Mouse (Mus musculus): ENCODE results near the gene Abcg5. TPM values are rescaled to one million over a fixed set of nuclear protein-coding genes. Genes with fewer than 3 reads are reported as not detected.

Abcg5 gene
- polyA plus RNA-seq, 1 experiment from 2014 or later = 1.2 TPM

GRCm38 (mm10) chr17:84646477-84646876 lies 36.3 kb downstream of the Abcg5 start:
- no peaks in the 10 kb centered on the region for H3K9me3 ChIP-seq (ENCODE audit: control insufficient read depth, low read length)
- no peak overlapping the region for H3K4me2 ChIP-seq (ENCODE audit: low read length)
- DNase-seq = no peak
- 0 out of 2 replicates have a peak, but pooled peaks cover 5% of the 10 kb centered on the region for H3K36me3 ChIP-seq (ENCODE audit: control insufficient read depth, insufficient read depth, low read length)
- no peaks in the 10 kb centered on the region for H3K4me1 ChIP-seq (ENCODE audit: control insufficient read depth, insufficient read depth, low read length)
- no peaks in the 10 kb centered on the region for H3K27me3 ChIP-seq (ENCODE audit: control insufficient read depth, insufficient read depth, low read length)
- WGBS = 77% methylated on average over 2 of the region's 2 CpGs
- no peak overlapping the region for H3K27ac ChIP-seq (replicated peaks; ENCODE audit: low read depth, low read length)
- ATAC-seq (ENCODE audit: low FRiP score, low TSS enrichment) = no peak
- H3K4me3 ChIP-seq (replicated peaks; ENCODE audit: low read depth, low read length) = no peak overlapping the region
- H3K9ac ChIP-seq (replicated peaks; ENCODE audit: low read length) = no peak overlapping the region

DNA sequence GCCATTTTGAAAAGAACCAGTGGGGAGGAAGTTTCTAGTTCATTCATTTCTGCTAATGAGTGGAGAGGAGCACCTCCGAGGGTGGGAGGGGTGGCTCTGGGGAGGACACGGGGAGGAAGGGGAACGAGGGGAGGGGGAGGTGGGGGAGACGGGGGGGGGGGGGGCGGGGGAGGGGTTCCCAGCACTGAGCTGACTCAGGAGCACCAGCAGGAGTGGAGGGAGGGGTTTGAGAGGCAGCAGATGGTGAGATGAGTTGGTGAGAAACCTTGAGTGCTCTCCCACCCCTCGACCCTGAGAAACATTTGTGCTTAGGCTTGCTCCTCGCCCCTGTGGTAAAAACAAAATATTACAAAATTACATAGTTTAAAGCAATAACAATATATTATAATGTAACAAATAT lies 36.9 kb downstream of the Abcg5 start:
- H3K9me3 ChIP-seq (ENCODE audit: control insufficient read depth, low read length) = no peaks in the 10 kb centered on the region
- no peak overlapping the region for H3K4me3 ChIP-seq (replicated peaks; ENCODE audit: low read depth, low read length)
- H3K36me3 ChIP-seq (ENCODE audit: control insufficient read depth, insufficient read depth, low read length) = 0 out of 2 replicates have a peak, but pooled peaks cover 5% of the 10 kb centered on the region
- WGBS = 54% methylated on average over 3 of the region's 7 CpGs
- H3K27me3 ChIP-seq (ENCODE audit: control insufficient read depth, insufficient read depth, low read length) = no peaks in the 10 kb centered on the region
- no peak overlapping the region for H3K27ac ChIP-seq (replicated peaks; ENCODE audit: low read depth, low read length)
- no peak overlapping the region for H3K9ac ChIP-seq (replicated peaks; ENCODE audit: low read length)
- no peaks in the 10 kb centered on the region for H3K4me1 ChIP-seq (ENCODE audit: control insufficient read depth, insufficient read depth, low read length)
- H3K4me2 ChIP-seq (ENCODE audit: low read length) = no peak overlapping the region
- no peak for DNase-seq
- no peak for ATAC-seq (ENCODE audit: low FRiP score, low TSS enrichment)

- Histone ChIP-seq H3K4me1 (ENCODE audit: control insufficient read depth, insufficient read depth, low read length) (no peaks in the 10 kb centered on the region), H3K36me3 (ENCODE audit: control insufficient read depth, insufficient read depth, low read length) (0 out of 2 replicates have a peak, but pooled peaks cover 5% of the 10 kb centered on the region), H3K4me2 (ENCODE audit: low read length) (no peak overlapping the region), H3K27ac (replicated peaks; ENCODE audit: low read depth, low read length) (no peak overlapping the region; the same call in 1 of the 2 replicates), H3K4me3 (replicated peaks; ENCODE audit: low read depth, low read length) (no peak overlapping the region), H3K9ac (replicated peaks; ENCODE audit: low read length) (no peak overlapping the region), H3K9me3 (ENCODE audit: control insufficient read depth, low read length) (no peaks in the 10 kb centered on the region), H3K27me3 (ENCODE audit: control insufficient read depth, insufficient read depth, low read length) (no peaks in the 10 kb centered on the region)
- no peak for ATAC-seq (ENCODE audit: low FRiP score, low TSS enrichment)
- WGBS = 42% methylated on average over 9 of the region's 9 CpGs
- no peak for DNase-seq
Observed at GRCm38 (mm10) chr17:84645119-84645518, 37.7 kb downstream of the Abcg5 start.

DNA sequence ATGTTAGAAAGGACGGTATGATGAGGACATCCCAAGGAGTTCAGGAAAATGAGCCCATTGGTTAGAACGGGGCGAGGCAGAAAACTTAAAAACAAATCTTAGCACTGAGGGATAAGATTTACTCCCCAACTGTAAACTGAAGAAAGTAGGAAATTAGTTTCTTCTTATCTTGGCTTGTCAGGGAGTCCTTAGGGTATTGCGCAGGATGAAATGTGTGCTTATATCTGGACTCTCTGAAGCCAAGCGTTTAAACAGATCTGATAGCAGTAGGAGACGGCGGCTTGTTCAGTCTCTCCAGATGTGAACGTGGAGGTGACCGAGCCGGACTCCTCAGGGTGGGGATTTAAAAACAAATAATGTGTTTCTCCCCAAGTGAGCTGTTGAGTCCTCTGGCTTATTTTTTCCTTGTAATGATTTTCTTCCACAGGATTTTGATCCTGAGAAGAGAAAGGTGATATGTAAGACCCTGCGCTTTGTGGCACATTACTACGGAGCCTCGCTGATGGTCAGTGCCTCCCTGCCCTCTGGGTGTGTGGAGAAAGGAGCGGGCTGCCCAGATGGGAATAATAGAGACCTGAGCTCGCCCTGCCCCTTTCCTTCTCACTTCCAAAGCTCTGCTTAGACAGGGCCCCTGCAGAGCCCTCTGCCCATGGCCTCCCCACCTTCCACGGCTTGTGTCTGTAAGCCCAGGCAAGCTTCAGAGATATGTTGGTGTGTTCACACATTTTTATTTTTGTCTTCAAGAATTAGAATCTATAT lies 38.3 kb downstream of the Abcg5 start:
- no peak overlapping the region for H3K4me2 ChIP-seq (ENCODE audit: low read length)
- H3K4me3 ChIP-seq (replicated peaks; ENCODE audit: low read depth, low read length) = no peak overlapping the region
- ATAC-seq (ENCODE audit: low FRiP score, low TSS enrichment) = no peak
- no peaks in the 10 kb centered on the region for H3K27me3 ChIP-seq (ENCODE audit: control insufficient read depth, insufficient read depth, low read length)
- H3K9ac ChIP-seq (replicated peaks; ENCODE audit: low read length) = no peak overlapping the region
- 0 out of 2 replicates have a peak, but pooled peaks cover 4% of the 10 kb centered on the region for H3K36me3 ChIP-seq (ENCODE audit: control insufficient read depth, insufficient read depth, low read length)
- H3K4me1 ChIP-seq (ENCODE audit: control insufficient read depth, insufficient read depth, low read length) = no peaks in the 10 kb centered on the region
- peak overlapping the region; percentile 52; the same call in 1 of the 2 replicates for H3K27ac ChIP-seq (replicated peaks; ENCODE audit: low read depth, low read length)
- peak; percentile 19 for DNase-seq
- 50% methylated on average over 16 of the region's 16 CpGs for WGBS
- H3K9me3 ChIP-seq (ENCODE audit: control insufficient read depth, low read length) = no peaks in the 10 kb centered on the region

- H3K4me1 ChIP-seq (ENCODE audit: control insufficient read depth, insufficient read depth, low read length) = no peaks in the 10 kb centered on the region
- no peak overlapping the region for H3K4me3 ChIP-seq (replicated peaks; ENCODE audit: low read depth, low read length)
- no peak overlapping the region for H3K4me2 ChIP-seq (ENCODE audit: low read length)
- H3K27me3 ChIP-seq (ENCODE audit: control insufficient read depth, insufficient read depth, low read length) = no peaks in the 10 kb centered on the region
- no peak overlapping the region for H3K9ac ChIP-seq (replicated peaks; ENCODE audit: low read length)
- no peaks in the 10 kb centered on the region for H3K9me3 ChIP-seq (ENCODE audit: control insufficient read depth, low read length)
- H3K27ac ChIP-seq (replicated peaks; ENCODE audit: low read depth, low read length) = no peak overlapping the region
- H3K36me3 ChIP-seq (ENCODE audit: control insufficient read depth, insufficient read depth, low read length) = no peaks in the 10 kb centered on the region
- 92% methylated on average over 9 of the region's 9 CpGs for WGBS
- no peak for DNase-seq
- no peak for ATAC-seq (ENCODE audit: low FRiP score, low TSS enrichment)
Observed at GRCm38 (mm10) chr17:84642324-84642723, 40.5 kb downstream of the Abcg5 start.

GRCm38 (mm10) chr17:84641893-84642292 lies 40.9 kb downstream of the Abcg5 start:
- no peaks in the 10 kb centered on the region for H3K4me1 ChIP-seq (ENCODE audit: control insufficient read depth, insufficient read depth, low read length)
- no peak overlapping the region for H3K4me3 ChIP-seq (replicated peaks; ENCODE audit: low read depth, low read length)
- no peaks in the 10 kb centered on the region for H3K27me3 ChIP-seq (ENCODE audit: control insufficient read depth, insufficient read depth, low read length)
- no peaks in the 10 kb centered on the region for H3K36me3 ChIP-seq (ENCODE audit: control insufficient read depth, insufficient read depth, low read length)
- no peaks in the 10 kb centered on the region for H3K9me3 ChIP-seq (ENCODE audit: control insufficient read depth, low read length)
- DNase-seq = peak; percentile 50
- ATAC-seq (ENCODE audit: low FRiP score, low TSS enrichment) = no peak
- H3K9ac ChIP-seq (replicated peaks; ENCODE audit: low read length) = no peak overlapping the region
- no peak overlapping the region for H3K27ac ChIP-seq (replicated peaks; ENCODE audit: low read depth, low read length)
- H3K4me2 ChIP-seq (ENCODE audit: low read length) = no peak overlapping the region
- 33% methylated on average over 3 of the region's 3 CpGs for WGBS

DNA sequence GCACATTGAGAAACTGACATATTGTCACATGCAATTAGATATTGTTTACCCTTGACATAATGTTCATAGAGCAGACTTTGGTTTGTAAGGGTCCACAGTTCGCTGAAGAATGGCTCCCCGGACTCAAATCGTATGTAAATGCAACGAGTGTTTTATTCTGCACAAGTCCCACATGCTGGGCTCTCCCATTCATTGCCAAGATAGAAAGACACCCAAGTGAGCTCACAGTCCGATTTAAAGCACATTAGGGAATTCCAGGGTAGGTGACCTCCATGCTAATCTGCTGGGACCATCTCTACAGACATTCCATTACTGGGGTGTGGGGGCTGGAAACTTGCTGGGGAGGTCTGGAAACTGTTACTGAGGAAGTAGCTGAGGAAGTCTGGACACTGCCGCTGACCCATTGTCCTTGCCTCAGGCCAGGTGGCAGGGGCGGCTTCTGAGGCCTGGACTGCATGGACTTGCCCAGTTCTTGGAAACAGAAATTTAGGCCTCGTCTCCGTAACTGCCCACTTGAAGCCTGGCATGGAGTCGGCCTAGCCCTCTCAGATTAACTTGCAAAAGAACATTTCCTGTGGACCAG lies 42.9 kb downstream of the Abcg5 start:
- ATAC-seq (ENCODE audit: low FRiP score, low TSS enrichment) (no peak), DNase-seq (no peak)
- H3K4me2 ChIP-seq (ENCODE audit: low read length) = no peak overlapping the region
- no peaks in the 10 kb centered on the region for H3K4me1 ChIP-seq (ENCODE audit: control insufficient read depth, insufficient read depth, low read length)
- H3K36me3 ChIP-seq (ENCODE audit: control insufficient read depth, insufficient read depth, low read length) = no peaks in the 10 kb centered on the region
- H3K4me3 ChIP-seq (replicated peaks; ENCODE audit: low read depth, low read length) = no peak overlapping the region
- H3K9ac ChIP-seq (replicated peaks; ENCODE audit: low read length) = no peak overlapping the region
- no peak overlapping the region for H3K27ac ChIP-seq (replicated peaks; ENCODE audit: low read depth, low read length)
- WGBS = 60% methylated on average over 10 of the region's 10 CpGs
- no peaks in the 10 kb centered on the region for H3K27me3 ChIP-seq (ENCODE audit: control insufficient read depth, insufficient read depth, low read length)
- no peaks in the 10 kb centered on the region for H3K9me3 ChIP-seq (ENCODE audit: control insufficient read depth, low read length)

- ATAC-seq (ENCODE audit: low FRiP score, low TSS enrichment) (no peak), DNase-seq (no peak)
- Histone ChIP-seq H3K36me3 (ENCODE audit: control insufficient read depth, insufficient read depth, low read length) (no peaks in the 10 kb centered on the region), H3K4me3 (replicated peaks; ENCODE audit: low read depth, low read length) (no peak overlapping the region), H3K9me3 (ENCODE audit: control insufficient read depth, low read length) (no peaks in the 10 kb centered on the region), H3K27ac (replicated peaks; ENCODE audit: low read depth, low read length) (no peak overlapping the region), H3K9ac (replicated peaks; ENCODE audit: low read length) (no peak overlapping the region), H3K27me3 (ENCODE audit: control insufficient read depth, insufficient read depth, low read length) (no peaks in the 10 kb centered on the region), H3K4me2 (ENCODE audit: low read length) (no peak overlapping the region), H3K4me1 (ENCODE audit: control insufficient read depth, insufficient read depth, low read length) (no peaks in the 10 kb centered on the region)
- 95% methylated on average over 6 of the region's 6 CpGs for WGBS
Observed at GRCm38 (mm10) chr17:84637971-84638370, 44.8 kb downstream of the Abcg5 start.

DNA sequence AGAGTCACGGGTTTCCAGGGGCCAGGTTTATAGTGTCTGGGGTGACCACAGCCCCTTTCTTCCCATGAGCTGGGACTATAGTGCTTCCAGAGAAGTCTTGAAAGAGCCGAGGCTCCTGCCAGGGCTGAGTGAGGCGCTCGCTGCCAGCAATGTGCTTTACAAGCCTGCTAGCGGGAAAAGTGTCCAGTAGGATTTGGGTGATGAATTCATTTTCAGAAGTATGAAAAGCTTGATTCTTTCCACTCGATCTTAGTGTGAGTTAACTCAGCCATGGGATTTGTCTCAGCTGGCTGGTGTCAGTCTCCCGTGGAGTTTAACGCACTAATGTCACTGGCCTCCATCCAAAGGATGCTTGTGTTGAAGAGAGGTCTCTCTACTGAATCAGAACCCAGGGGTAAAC lies 46.5 kb downstream of the Abcg5 start:
- no peaks in the 10 kb centered on the region for H3K27me3 ChIP-seq (ENCODE audit: control insufficient read depth, insufficient read depth, low read length)
- peak; percentile 36 for DNase-seq
- H3K4me1 ChIP-seq (ENCODE audit: control insufficient read depth, insufficient read depth, low read length) = no peaks in the 10 kb centered on the region
- no peak overlapping the region for H3K4me2 ChIP-seq (ENCODE audit: low read length)
- no peaks in the 10 kb centered on the region for H3K9me3 ChIP-seq (ENCODE audit: control insufficient read depth, low read length)
- H3K4me3 ChIP-seq (replicated peaks; ENCODE audit: low read depth, low read length) = no peak overlapping the region
- no peak for ATAC-seq (ENCODE audit: low FRiP score, low TSS enrichment)
- no peaks in the 10 kb centered on the region; the same call in 1 of the 2 replicates for H3K36me3 ChIP-seq (ENCODE audit: control insufficient read depth, insufficient read depth, low read length)
- H3K27ac ChIP-seq (replicated peaks; ENCODE audit: low read depth, low read length) = no peak overlapping the region
- no peak overlapping the region for H3K9ac ChIP-seq (replicated peaks; ENCODE audit: low read length)
- 31% methylated on average over 8 of the region's 8 CpGs for WGBS

Measured in midbrain, embryonic 14.5 days (tissue).